Mouse (Mus musculus) ES-E14 (cell line): ENCODE results near the gene Pcdh15.

ENCODE experiments used
- CHD2 ChIP-seq: IDR thresholded peaks from 2 replicates; pipeline ENCODE4 v1.6.1; 2014; ENCODE audit warnings: mild to moderate bottlenecking, low read depth, low read length, inconsistent platforms
- ZC3H11A ChIP-seq: IDR thresholded peaks from 2 replicates; pipeline ENCODE4 v1.6.1; 2012; ENCODE audit warnings: low read depth, mild to moderate bottlenecking, inconsistent platforms, low read length, borderline replicate concordance

- no peak for TF ChIP-seq CHD2
- no peak for TF ChIP-seq ZC3H11A
These were observed 1508.5 kb downstream of the Pcdh15 start for GRCm38 (mm10) chr10:74607683-74608082.
